ENCODE assay signal across 18 mouse cellular contexts in the genomic region with DNA sequence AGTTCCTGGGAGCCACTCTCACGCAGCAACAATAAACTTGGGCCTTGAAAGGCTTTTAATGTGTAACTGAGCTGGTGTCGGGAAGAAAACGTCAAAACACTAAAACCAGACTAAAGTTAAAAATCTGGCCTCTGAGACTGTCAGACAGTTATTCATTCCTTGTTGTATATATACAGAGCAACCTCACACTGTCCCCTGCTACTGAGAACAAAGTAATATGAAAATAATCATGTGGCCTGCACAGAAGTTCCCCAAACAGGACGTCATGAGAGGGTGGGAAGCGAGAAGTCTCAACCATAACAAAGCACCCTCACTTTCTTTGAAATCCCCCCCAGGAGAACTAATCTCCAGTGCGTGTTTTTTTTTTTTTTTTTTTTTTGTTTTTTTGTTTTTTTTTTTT.
"Had no signal": no experiment of that assay in that cellular context is flagged by ENCODE, and none has a peak within 500 bp of the region (broad histone marks: within the 10 kb centered on the region; RNA-seq: fewer than 3 reads in every experiment).

No protein-coding gene starts in this region.

- H3K36me3 ChIP-seq: liver, embryonic 12.5 days; midbrain, embryonic 10.5 days; midbrain, embryonic 12.5 days; neural tube, embryonic 13.5 days; neural tube, embryonic 15.5 days had no signal

- H3K4me3 ChIP-seq: liver, embryonic 12.5 days; midbrain, embryonic 10.5 days; midbrain, embryonic 12.5 days; myocyte; neural tube, embryonic 13.5 days; neural tube, embryonic 15.5 days had no signal

- H3K9ac ChIP-seq: liver, embryonic 12.5 days; liver, embryonic 14.5 days; midbrain, embryonic 12.5 days; neural tube, embryonic 13.5 days; neural tube, embryonic 15.5 days had no signal

- H3K4me2 ChIP-seq: liver, embryonic 12.5 days; midbrain, embryonic 12.5 days; neural tube, embryonic 13.5 days; neural tube, embryonic 15.5 days had no signal

- ATAC-seq: liver, embryonic 12.5 days; midbrain, embryonic 16.5 days had no signal

- DNase-seq: lung, adult 18-20 months; midbrain, embryonic 14.5 days; retina, postnatal 1 day; right cerebral cortex, adult 18-20 months; right cerebral cortex, postnatal 25 days; right cerebral cortex, postnatal 4 days; spleen, adult 18-20 months; thymus, adult 18-20 months; thymus, postnatal 14 days; thymus, postnatal 36 days had no signal

- H3K27me3 ChIP-seq: liver, embryonic 12.5 days; midbrain, embryonic 12.5 days; neural tube, embryonic 13.5 days; neural tube, embryonic 15.5 days had no signal

- H3K9me3 ChIP-seq: liver, embryonic 12.5 days; midbrain, embryonic 10.5 days; midbrain, embryonic 12.5 days; neural tube, embryonic 13.5 days; neural tube, embryonic 15.5 days had no signal

- H3K4me1 ChIP-seq: liver, embryonic 12.5 days; midbrain, embryonic 10.5 days; midbrain, embryonic 12.5 days; neural tube, embryonic 13.5 days; neural tube, embryonic 15.5 days had no signal

- H3K27ac ChIP-seq: liver, embryonic 12.5 days; liver, embryonic 14.5 days; midbrain, embryonic 10.5 days; midbrain, embryonic 12.5 days; neural tube, embryonic 13.5 days; neural tube, embryonic 15.5 days had no signal
